Mouse (Mus musculus) limb, embryonic 14.5 days (tissue): ENCODE measurements at regions not wholly inside any gene's neighbourhood (a gene's known extent, or its start where the extent isn't known, plus 50 kb on each side); places are given as distances from the start of the nearest gene placed in this dataset.

Experiments used
- ATAC-seq: fragments of 200-750 bp; cut with Nextera tagmentation; 2 replicates; pipeline ENCODE4 v1.8.0; 2017; ENCODE audit warnings: low read depth, moderate number of reproducible peaks, moderate TSS enrichment; ENCODE audit not compliant: low FRiP score
- DNase-seq: peaks from one replicate; pipeline ENCODE4 v3.0.0-alpha.2; 2015; ENCODE audit warnings: low spot score
- H3K27ac ChIP-seq: fragments of 300-500 bp; sonication (generic); replicated peaks from 2 replicates; pipeline ENCODE4 v1.5.1; 2014; ENCODE audit warnings: low read depth, mild to moderate bottlenecking, low read length, moderate library complexity, mixed read lengths
- H3K27me3 ChIP-seq: fragments of 300-500 bp; sonication (generic); 2 replicates; pipeline ENCODE4 v1.6.1; 2014; ENCODE audit warnings: low read length, mixed read lengths; ENCODE audit not compliant: control insufficient read depth, insufficient read depth
- H3K36me3 ChIP-seq: fragments of 300-500 bp; sonication (generic); 2 replicates; pipeline ENCODE4 v1.6.1; 2014; ENCODE audit warnings: mild to moderate bottlenecking, low read length, moderate library complexity, mixed read lengths; ENCODE audit not compliant: control insufficient read depth, insufficient read depth
- H3K4me1 ChIP-seq: fragments of 300-500 bp; sonication (generic); 2 replicates; pipeline ENCODE4 v1.6.1; 2014; ENCODE audit warnings: antibody characterized with exemption, low read length, mixed read lengths; ENCODE audit not compliant: control insufficient read depth, insufficient read depth
- H3K4me2 ChIP-seq: fragments of 300-500 bp; sonication (generic); replicated peaks from 2 replicates; pipeline ENCODE4 v1.6.1; 2014; ENCODE audit warnings: low read depth, mild to moderate bottlenecking, low read length, moderate library complexity; ENCODE audit not compliant: severe bottlenecking
- H3K4me3 ChIP-seq: fragments of 300-500 bp; sonication (generic); replicated peaks from 2 replicates; pipeline ENCODE4 v1.5.1; 2014; ENCODE audit warnings: low read length
- H3K9ac ChIP-seq: fragments of 300-500 bp; sonication (generic); 2 replicates; pipeline ENCODE4 v1.6.1; 2014; ENCODE audit warnings: mild to moderate bottlenecking, low read depth, low read length, moderate library complexity; ENCODE audit not compliant: severe bottlenecking
- H3K9me3 ChIP-seq: fragments of 300-500 bp; sonication (generic); 2 replicates; pipeline ENCODE4 v1.6.1; 2016; ENCODE audit warnings: low read length; ENCODE audit not compliant: control insufficient read depth
- POLR2A ChIP-seq: fragments of 200-500 bp; IDR thresholded peaks from 2 replicates; pipeline ENCODE4 v1.8.0; 2012; ENCODE audit warnings: inconsistent platforms, mild to moderate bottlenecking, moderate library complexity, borderline replicate concordance; ENCODE audit not compliant: insufficient read depth, insufficient read length; ENCODE audit errors: extremely low read depth
- WGBS: fragments of 180-500 bp; shearing (Covaris S2); extraction: QIAGEN DNeasy Blood & Tissue Kit; methylation state at CpG from one replicate; pipeline ENCODE4 v1.1.7; 2014; 5-methylcytosine and 5-hydroxymethylcytosine counted together

DNA sequence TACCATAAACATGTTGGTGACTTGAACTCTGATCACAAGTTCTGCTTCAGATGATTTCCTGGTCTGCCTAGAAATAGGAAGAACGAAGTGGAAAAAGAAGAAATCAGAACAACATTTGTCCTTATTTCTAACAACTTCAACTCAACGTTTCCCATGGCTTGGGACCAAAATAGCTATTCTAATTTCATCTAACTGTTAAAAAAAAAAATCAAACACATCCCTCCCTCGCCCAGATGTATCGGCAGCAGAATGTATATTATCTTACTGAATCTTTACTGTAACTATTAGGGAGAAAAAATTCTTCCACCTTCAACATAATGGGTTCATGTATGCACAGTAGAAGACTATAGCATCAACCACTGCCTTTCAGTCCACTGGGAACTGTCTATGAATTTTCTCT is 169.7 kb upstream of the Syt1 start:
- H3K4me3 ChIP-seq = no peak overlapping the region
- H3K36me3 ChIP-seq = no peaks in the 10 kb centered on the region
- H3K4me1 ChIP-seq = no peaks in the 10 kb centered on the region
- TF ChIP-seq POLR2A = no peak
- no peaks in the 10 kb centered on the region for H3K9me3 ChIP-seq
- DNase-seq (no peak), ATAC-seq (no peak)
- H3K27me3 ChIP-seq = no peaks in the 10 kb centered on the region
- H3K4me2 ChIP-seq = no peak overlapping the region
- no peak overlapping the region for H3K27ac ChIP-seq
- no peak overlapping the region for H3K9ac ChIP-seq
- WGBS = 84% methylated on average over 4 of the region's 4 CpGs

DNA sequence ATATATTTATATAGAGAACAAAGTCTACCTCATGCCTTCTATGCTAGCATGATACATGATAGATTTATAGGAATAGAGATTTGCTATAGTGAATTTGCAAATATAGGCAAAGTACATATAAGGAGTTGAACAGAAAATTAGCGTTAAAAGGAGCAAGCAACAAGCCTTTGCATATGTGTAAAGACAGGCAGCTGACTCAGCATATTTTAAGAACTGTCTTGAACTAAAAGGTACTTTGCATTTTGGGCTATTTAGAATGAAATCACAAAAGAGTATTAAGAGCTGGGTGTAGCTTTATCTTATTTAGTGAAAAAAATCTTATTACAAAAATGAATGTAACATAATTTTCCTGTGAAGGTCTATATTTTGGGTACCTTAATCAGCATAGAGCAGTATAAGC is 149.9 kb upstream of the Syt1 start:
- H3K27me3 ChIP-seq = no peaks in the 10 kb centered on the region

DNA sequence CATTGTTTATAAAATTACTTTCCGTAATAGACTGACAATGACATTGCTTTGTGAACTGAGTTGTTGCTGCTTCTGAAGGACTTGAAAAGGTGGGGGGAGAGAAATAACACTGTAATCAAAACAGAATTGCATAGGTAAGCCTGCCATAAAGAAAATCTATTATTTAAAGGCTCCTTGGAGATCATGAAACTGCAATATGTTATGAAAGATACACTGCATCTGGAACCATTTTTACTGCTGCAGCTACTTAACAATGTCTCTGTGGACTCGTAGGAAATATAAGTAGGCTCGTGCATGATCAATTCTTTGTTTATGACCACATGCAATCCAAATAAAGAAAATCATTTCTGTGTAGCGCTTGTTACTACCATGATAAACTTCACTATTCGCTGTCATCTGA is 145.0 kb upstream of the Syt1 start:
- H3K4me2 ChIP-seq = no peak overlapping the region
- H3K9ac ChIP-seq = no peak overlapping the region
- DNase-seq (peak; percentile 41), ATAC-seq (no peak)
- peaks cover 4% of the 10 kb centered on the region; the same call in 1 of the 2 replicates for H3K4me1 ChIP-seq
- H3K4me3 ChIP-seq = no peak overlapping the region
- 43% methylated on average over 5 of the region's 5 CpGs for WGBS
- no peak for TF ChIP-seq POLR2A
- H3K27ac ChIP-seq = no peak overlapping the region
- H3K36me3 ChIP-seq = no peaks in the 10 kb centered on the region
- no peaks in the 10 kb centered on the region for H3K9me3 ChIP-seq
- H3K27me3 ChIP-seq = no peaks in the 10 kb centered on the region

More for the DNA sequence above, 149.9 kb upstream of the Syt1 start:
- no peak for TF ChIP-seq POLR2A
- DNase-seq (no peak), ATAC-seq (no peak)
- Histone ChIP-seq H3K4me2 (no peak overlapping the region), H3K4me1 (peaks cover 1% of the 10 kb centered on the region; the same call in 1 of the 2 replicates), H3K36me3 (no peaks in the 10 kb centered on the region), H3K4me3 (no peak overlapping the region), H3K9ac (no peak overlapping the region), H3K9me3 (no peaks in the 10 kb centered on the region), H3K27ac (no peak overlapping the region)
- 88% methylated on average over 1 of the region's 1 CpGs for WGBS

DNA sequence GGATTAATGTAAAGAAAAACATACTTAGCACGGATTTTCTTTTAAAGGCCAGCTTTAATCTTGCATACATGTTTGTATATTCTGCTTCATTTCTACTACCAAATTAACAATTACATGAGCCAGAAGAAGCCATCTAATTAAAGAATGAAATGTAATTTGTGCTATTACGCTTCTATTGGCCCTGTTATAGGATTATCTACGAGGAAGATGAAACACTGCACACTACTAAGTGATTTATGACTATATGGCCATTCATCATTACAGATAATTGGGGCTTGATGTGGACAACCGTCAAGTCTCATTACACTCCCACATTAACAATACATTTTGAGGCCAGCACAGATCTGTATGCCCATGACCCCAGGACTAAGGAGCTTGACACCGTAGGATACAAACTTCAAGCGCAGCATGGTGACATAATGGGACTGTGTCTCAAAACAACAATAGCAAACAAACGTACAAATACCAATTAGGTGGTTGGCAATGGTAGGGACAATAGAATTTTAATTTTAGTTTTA is 129.7 kb upstream of the Syt1 start:
- Histone ChIP-seq H3K27ac (no peak overlapping the region), H3K27me3 (no peaks in the 10 kb centered on the region), H3K4me3 (no peak overlapping the region), H3K9ac (no peak overlapping the region), H3K4me2 (no peak overlapping the region), H3K9me3 (no peaks in the 10 kb centered on the region), H3K36me3 (no peaks in the 10 kb centered on the region), H3K4me1 (no peaks in the 10 kb centered on the region)
- DNase-seq (no peak), ATAC-seq (no peak)
- WGBS = 76% methylated on average over 7 of the region's 7 CpGs
- TF ChIP-seq POLR2A = no peak

DNA sequence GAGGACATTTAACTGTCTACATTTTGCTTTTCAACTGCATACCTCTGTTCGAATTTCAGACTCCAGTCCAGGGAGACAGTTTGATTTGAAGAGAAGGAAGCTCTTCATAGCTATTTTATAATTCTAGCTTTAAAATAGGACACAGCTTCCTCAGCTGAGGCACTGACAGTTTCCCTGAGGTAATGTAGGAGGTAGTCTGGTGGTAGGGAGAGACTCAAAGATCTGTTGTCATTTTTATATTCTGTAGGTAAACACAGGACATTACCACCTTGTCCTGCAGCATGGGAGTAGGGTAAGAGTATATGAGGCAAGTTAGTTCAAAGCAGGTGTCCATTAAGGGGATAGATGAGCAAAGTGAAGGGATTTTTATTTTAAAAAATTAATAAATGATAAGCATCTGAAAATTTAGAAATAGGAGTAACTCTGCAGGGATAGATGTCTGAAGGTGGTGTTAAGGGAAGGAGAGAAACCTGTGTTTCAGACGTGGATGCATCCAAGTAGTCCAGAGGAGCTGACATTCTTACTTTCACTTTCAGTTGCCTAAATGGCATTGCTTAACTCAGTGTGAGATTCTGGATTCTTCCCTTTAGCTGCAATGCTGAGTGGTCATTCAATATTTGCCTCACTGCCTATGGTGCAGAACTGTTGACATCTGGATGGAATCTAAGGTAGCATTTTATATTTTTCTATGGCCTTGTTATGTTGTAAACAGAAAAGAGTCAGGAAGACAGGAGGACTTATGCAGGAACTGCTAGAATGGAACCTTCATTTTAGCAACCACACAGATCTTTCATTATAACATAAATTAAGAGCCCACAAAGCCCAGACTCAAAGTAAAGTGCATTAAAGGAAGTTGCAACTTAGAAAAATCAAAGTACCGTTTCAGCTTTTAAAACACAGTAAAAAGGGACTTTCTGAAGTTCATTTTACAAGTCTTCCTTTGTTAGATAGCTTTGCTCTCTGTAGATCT is 126.3 kb upstream of the Syt1 start:
- TF ChIP-seq POLR2A = no peak
- DNase-seq = no peak
- Histone ChIP-seq H3K27me3 (no peaks in the 10 kb centered on the region), H3K4me3 (no peak overlapping the region), H3K27ac (no peak overlapping the region), H3K9me3 (no peaks in the 10 kb centered on the region), H3K36me3 (no peaks in the 10 kb centered on the region), H3K4me1 (no peaks in the 10 kb centered on the region), H3K4me2 (no peak overlapping the region), H3K9ac (no peak overlapping the region)
- ATAC-seq = no peak
- WGBS = 53% methylated on average over 3 of the region's 3 CpGs
